Mouse (Mus musculus) forebrain, embryonic 11.5 days (tissue): ENCODE data around the gene Cryba4. TPM values are rescaled to one million over a fixed set of nuclear protein-coding genes. Genes with fewer than 3 reads are reported as not detected.

Experiments used
- ATAC-seq: fragments of 200-750 bp; cut with Nextera tagmentation; replicated peaks from 2 replicates; pipeline ENCODE4 v1.8.0; 2017; ENCODE audit warnings: moderate TSS enrichment; ENCODE audit not compliant: low FRiP score
- DNase-seq: peaks from one replicate; pipeline ENCODE4 v3.0.0-alpha.2; 2017; ENCODE audit warnings: low spot score
- H3K27ac ChIP-seq: fragments of 300-500 bp; sonication (generic); 2 replicates; pipeline ENCODE4 v1.5.1; 2014; ENCODE audit warnings: low read depth, low read length
- H3K27me3 ChIP-seq: fragments of 300-500 bp; sonication (generic); 2 replicates; pipeline ENCODE4 v1.6.1; 2014; ENCODE audit warnings: mild to moderate bottlenecking, low read length, mixed read lengths; ENCODE audit not compliant: control insufficient read depth, insufficient read depth
- H3K36me3 ChIP-seq: fragments of 300-500 bp; sonication (generic); 2 replicates; pipeline ENCODE4 v1.6.1; 2014; ENCODE audit warnings: mild to moderate bottlenecking, low read length, moderate library complexity, mixed read lengths; ENCODE audit not compliant: control insufficient read depth, insufficient read depth
- H3K4me1 ChIP-seq: fragments of 300-500 bp; sonication (generic); replicated peaks from 2 replicates; pipeline ENCODE4 v1.6.1; 2014; ENCODE audit warnings: low read length, mixed read lengths; ENCODE audit not compliant: control insufficient read depth, insufficient read depth
- H3K4me2 ChIP-seq: fragments of 300-500 bp; sonication (generic); 2 replicates; pipeline ENCODE4 v1.6.1; 2014; ENCODE audit warnings: low read depth, mild to moderate bottlenecking, low read length, moderate library complexity, mixed read lengths; ENCODE audit not compliant: severe bottlenecking
- H3K4me3 ChIP-seq: fragments of 300-500 bp; sonication (generic); 2 replicates; pipeline ENCODE4 v1.5.1; 2014; ENCODE audit warnings: low read depth, low read length
- H3K9ac ChIP-seq: fragments of 300-500 bp; sonication (generic); 2 replicates; pipeline ENCODE4 v1.6.1; 2014; ENCODE audit warnings: low read length
- H3K9me3 ChIP-seq: fragments of 300-500 bp; sonication (generic); 2 replicates; pipeline ENCODE4 v1.6.1; 2016; ENCODE audit warnings: low read length, mixed read lengths; ENCODE audit not compliant: control insufficient read depth
- WGBS: fragments of 180-500 bp; shearing (Covaris S2); extraction: QIAGEN DNeasy Blood & Tissue Kit; methylation state at CpG from one replicate; pipeline ENCODE4 v1.1.7; 2014; 5-methylcytosine and 5-hydroxymethylcytosine counted together
- polyA plus RNA-seq: library from polyadenylated mRNA; unstranded; fragments of >200 nt; fragmentation: Nextera tagmentation; extraction: Ambion mirVana; gene quantifications from 2 replicates; pipeline ENCODE4 v1.2.1, GENCODE M21; 2014

Gene Cryba4
- polyA plus RNA-seq, 1 experiment from 2014 or later, result 0.48 TPM

GRCm38 (mm10) chr5:112282123-112282779, 29.9 kb upstream of the Cryba4 start:
- Histone ChIP-seq H3K9me3 (no peaks in the 10 kb centered on the region), H3K27ac (no peak overlapping the region), H3K4me3 (no peak overlapping the region), H3K4me1 (peaks cover 6% of the 10 kb centered on the region), H3K4me2 (no peak overlapping the region), H3K9ac (no peak overlapping the region), H3K36me3 (no peaks in the 10 kb centered on the region), H3K27me3 (no peaks in the 10 kb centered on the region)
- 77% methylated on average over 6 of the region's 6 CpGs for WGBS
- ATAC-seq, result no peak
- DNase-seq, result no peak

GRCm38 (mm10) chr5:112281676-112282075, 29.4 kb upstream of the Cryba4 start:
- ATAC-seq (no peak), DNase-seq (no peak)
- Histone ChIP-seq H3K9me3 (no peaks in the 10 kb centered on the region), H3K4me1 (peaks cover 6% of the 10 kb centered on the region), H3K4me2 (no peak overlapping the region), H3K27me3 (no peaks in the 10 kb centered on the region), H3K36me3 (no peaks in the 10 kb centered on the region), H3K27ac (0 out of 2 replicates have a peak overlapping the region, but pooled peaks have one; percentile 7), H3K9ac (no peak overlapping the region), H3K4me3 (no peak overlapping the region)
- WGBS, result 83% methylated on average over 4 of the region's 4 CpGs

GRCm38 (mm10) chr5:112280863-112281660, 28.7 kb upstream of the Cryba4 start:
- H3K4me1 ChIP-seq, result peaks cover 6% of the 10 kb centered on the region
- DNase-seq, result no peak

GRCm38 (mm10) chr5:112280151-112280550, 27.8 kb upstream of the Cryba4 start:
- no peak overlapping the region for H3K27ac ChIP-seq
- WGBS, result 82% methylated on average over 7 of the region's 7 CpGs
- H3K4me1 ChIP-seq, result peaks cover 8% of the 10 kb centered on the region
- H3K9ac ChIP-seq, result no peak overlapping the region
- H3K9me3 ChIP-seq, result no peaks in the 10 kb centered on the region
- H3K27me3 ChIP-seq, result no peaks in the 10 kb centered on the region
- DNase-seq, result no peak
- H3K36me3 ChIP-seq, result no peaks in the 10 kb centered on the region
- no peak overlapping the region for H3K4me3 ChIP-seq
- ATAC-seq, result no peak
- H3K4me2 ChIP-seq, result no peak overlapping the region

More at GRCm38 (mm10) chr5:112280863-112281660, 28.7 kb upstream of the Cryba4 start:
- H3K9ac ChIP-seq, result no peak overlapping the region
- no peak overlapping the region for H3K4me2 ChIP-seq
- H3K36me3 ChIP-seq, result no peaks in the 10 kb centered on the region
- WGBS, result 56% methylated on average over 15 of the region's 15 CpGs
- H3K27ac ChIP-seq, result 0 out of 2 replicates have a peak overlapping the region, but pooled peaks have one; percentile 7
- H3K27me3 ChIP-seq, result no peaks in the 10 kb centered on the region
- ATAC-seq, result no peak
- no peaks in the 10 kb centered on the region for H3K9me3 ChIP-seq
- no peak overlapping the region for H3K4me3 ChIP-seq

GRCm38 (mm10) chr5:112279181-112280021, 27.1 kb upstream of the Cryba4 start:
- Histone ChIP-seq H3K4me1 (peaks cover 8% of the 10 kb centered on the region), H3K9ac (no peak overlapping the region), H3K4me3 (no peak overlapping the region), H3K27me3 (no peaks in the 10 kb centered on the region), H3K9me3 (no peaks in the 10 kb centered on the region), H3K27ac (no peak overlapping the region), H3K4me2 (no peak overlapping the region), H3K36me3 (no peaks in the 10 kb centered on the region)
- no peak for ATAC-seq
- no peak for DNase-seq
- 93% methylated on average over 17 of the region's 17 CpGs for WGBS

GRCm38 (mm10) chr5:112277906-112278470, 25.7 kb upstream of the Cryba4 start:
- H3K36me3 ChIP-seq, result no peaks in the 10 kb centered on the region
- H3K4me1 ChIP-seq, result peaks cover 8% of the 10 kb centered on the region
- DNase-seq (no peak), ATAC-seq (no peak)
- 94% methylated on average over 11 of the region's 11 CpGs for WGBS
- no peaks in the 10 kb centered on the region for H3K9me3 ChIP-seq
- no peak overlapping the region for H3K4me3 ChIP-seq
- H3K9ac ChIP-seq, result no peak overlapping the region
- no peaks in the 10 kb centered on the region for H3K27me3 ChIP-seq
- H3K4me2 ChIP-seq, result no peak overlapping the region
- H3K27ac ChIP-seq, result no peak overlapping the region

- H3K27ac ChIP-seq, result no peak overlapping the region
- peak overlapping the region; percentile 75 for H3K9ac ChIP-seq
- no peaks in the 10 kb centered on the region for H3K36me3 ChIP-seq
- H3K9me3 ChIP-seq, result no peaks in the 10 kb centered on the region
- peaks cover 8% of the 10 kb centered on the region for H3K4me1 ChIP-seq
- ATAC-seq (no peak; the same call in none of the 2 replicates), DNase-seq (no peak)
- H3K4me3 ChIP-seq, result peak overlapping the region; percentile 61
- under 1% methylated on average over 24 of the region's 24 CpGs for WGBS
- peak overlapping the region; percentile 87 for H3K4me2 ChIP-seq
- no peaks in the 10 kb centered on the region for H3K27me3 ChIP-seq
Observed at GRCm38 (mm10) chr5:112276907-112277348, 24.6 kb upstream of the Cryba4 start.
